Mouse (Mus musculus): Measurements from ENCODE around the gene Lima1.
"Not testable (repeated sequence)": the region's sequence is repeated elsewhere in the genome, so short reads cannot be mapped to it uniquely, and the experiment has no call there.

Lima1 gene

GRCm38 (mm10) chr15:99803186-99803644, 72.0 kb downstream of the Lima1 start:
- no peak for DNase-seq (ENCODE audit: low spot score in 2 of 2)

DNA sequence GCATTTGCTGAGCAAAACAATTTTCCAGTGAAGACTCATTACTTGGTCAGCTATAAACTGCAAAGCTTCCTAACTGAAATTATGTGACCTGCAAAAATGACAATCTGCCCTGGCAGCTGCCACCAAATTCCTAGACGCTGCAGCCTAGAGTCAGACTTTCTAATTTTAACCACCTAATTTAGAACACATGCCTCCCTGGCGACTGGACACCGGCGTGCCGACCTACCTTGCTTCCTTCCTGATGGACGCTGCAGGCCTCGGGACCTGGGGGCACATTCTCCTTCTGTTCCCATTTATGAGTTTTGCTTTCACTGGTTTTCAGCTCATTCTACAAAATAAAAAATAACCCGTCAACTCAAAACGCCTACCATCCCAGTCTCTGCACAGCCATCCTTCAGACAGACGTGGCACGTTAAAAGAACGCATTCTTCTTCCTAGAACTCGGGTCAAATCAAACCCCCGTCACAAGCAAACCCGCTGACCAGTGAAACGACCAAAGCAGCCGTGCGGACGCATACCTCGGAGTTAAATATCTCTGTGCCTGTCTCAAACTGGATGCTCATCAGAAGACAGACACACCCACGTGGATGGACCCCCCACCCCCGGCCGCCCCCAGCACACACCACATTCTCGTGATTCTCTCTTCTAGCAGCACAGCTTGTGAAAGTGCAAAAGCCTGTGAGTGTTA, 73.2 kb downstream of the Lima1 start:
- no peak for DNase-seq (ENCODE audit: low spot score in 2 of 2)

GRCm38 (mm10) chr15:99799706-99800105, 75.5 kb downstream of the Lima1 start:
- DNase-seq (ENCODE audit: low spot score in 2 of 2) = no peak

DNA sequence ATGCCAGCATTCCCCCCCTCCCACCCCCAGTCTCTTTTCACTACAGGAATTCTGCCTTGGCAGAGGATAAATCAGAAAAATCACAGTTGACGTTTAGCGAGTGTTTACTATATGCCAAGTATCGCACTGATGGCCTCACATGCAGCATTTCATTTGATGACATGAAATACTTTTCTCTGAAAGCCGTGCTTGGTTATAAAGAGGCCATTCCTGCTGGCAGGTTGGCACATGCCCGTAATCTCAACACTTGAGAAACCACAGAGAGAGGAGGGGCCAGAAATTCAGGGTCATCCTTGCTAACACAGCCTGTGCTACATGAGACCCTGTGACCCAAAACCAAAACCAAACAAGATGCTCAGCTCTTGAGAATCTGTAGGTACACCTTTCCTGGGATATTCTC, 77.4 kb downstream of the Lima1 start:
- no peak for DNase-seq (ENCODE audit: low spot score in 2 of 2)

- DNase-seq (ENCODE audit: low spot score in 2 of 2) = no peak
Observed at GRCm38 (mm10) chr15:99796735-99797134, 78.5 kb downstream of the Lima1 start.

GRCm38 (mm10) chr15:99796066-99796465, 79.2 kb downstream of the Lima1 start:
- DNase-seq (ENCODE audit: low spot score in 2 of 2) = no peak

GRCm38 (mm10) chr15:99792221-99792815, 82.9 kb downstream of the Lima1 start:
- no peak for DNase-seq (ENCODE audit: low spot score in 2 of 2)

GRCm38 (mm10) chr15:99791003-99791402, 84.3 kb downstream of the Lima1 start:
- no peak for DNase-seq (ENCODE audit: low spot score in 2 of 2)

DNA sequence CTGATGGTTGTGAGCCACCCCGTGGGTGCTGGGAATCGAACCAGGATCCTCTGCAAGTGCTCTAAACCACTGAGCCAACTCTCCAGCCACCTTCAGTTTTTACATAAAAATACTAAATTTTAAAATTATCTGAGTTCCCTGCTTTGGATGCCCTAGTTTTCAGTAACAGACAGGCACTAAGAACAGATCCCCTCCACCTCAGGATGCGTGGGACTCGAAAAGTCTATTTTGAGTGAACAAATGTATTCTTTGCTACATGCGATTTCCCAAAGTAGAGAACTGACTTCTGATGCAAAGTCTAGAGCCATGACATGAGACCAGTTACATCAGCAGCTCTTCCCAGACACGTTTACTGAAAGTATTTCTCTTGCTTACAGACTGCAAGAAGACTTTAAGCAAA, 84.8 kb downstream of the Lima1 start:
- DNase-seq (ENCODE audit: low spot score in 2 of 2) = peak; percentile 55 to 58

DNA sequence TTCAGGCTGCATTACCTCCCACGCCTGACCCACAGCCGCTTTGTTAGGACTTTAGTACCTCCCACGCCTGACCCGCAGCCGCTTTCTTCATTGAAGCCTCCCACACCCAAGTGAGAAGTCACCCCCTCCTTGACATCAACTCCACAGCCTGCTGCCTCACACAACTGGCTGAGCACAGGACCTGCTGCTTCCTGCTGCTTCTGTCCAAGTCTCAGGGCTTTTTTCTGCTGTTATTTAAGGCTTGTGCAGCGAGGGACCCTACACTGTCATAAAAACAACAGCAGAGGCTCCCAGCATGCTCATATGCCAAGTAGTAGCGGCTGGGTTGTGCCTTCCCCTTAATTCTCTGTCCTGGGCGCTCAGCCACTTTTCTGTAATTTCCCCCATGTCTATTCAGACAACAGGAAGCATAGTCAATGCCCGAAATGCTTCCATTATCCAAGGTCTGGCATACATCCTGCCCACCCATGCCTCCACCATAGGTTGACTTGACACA, 87.6 kb downstream of the Lima1 start:
- DNase-seq (ENCODE audit: low spot score in 2 of 2) = no peak

GRCm38 (mm10) chr15:99778677-99779335, 96.5 kb downstream of the Lima1 start:
- no peak for DNase-seq (ENCODE audit: low spot score in 2 of 2)

- DNase-seq (ENCODE audit: low spot score in 2 of 2) = peak in 1 of 2 experiments; percentile 53
Observed at GRCm38 (mm10) chr15:99778148-99778547, 97.1 kb downstream of the Lima1 start.

DNA sequence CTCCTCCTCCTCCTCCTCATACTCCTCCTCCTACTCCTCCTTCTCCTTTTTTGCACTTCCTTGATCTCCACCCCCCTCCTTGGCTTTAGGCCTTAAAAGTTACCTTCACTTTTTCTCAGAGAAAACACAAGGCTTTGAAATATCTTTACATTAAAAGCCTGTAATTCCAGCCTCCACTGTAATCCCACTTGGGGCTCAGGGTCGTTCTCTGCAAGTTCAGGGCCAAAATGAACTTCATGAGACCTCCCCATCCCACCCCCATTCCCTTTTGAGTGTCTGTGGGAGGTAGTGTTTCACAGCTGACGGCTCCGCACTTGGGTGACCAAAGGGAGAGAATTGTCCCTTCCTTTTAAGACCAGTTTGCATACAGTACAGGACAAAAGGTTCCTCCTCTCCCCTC, 102.3 kb downstream of the Lima1 start:
- DNase-seq (ENCODE audit: low spot score in 2 of 2) = no peak

GRCm38 (mm10) chr15:99772881-99772924, 102.6 kb downstream of the Lima1 start, which contains the start of gene Cers5:
Gene Cers5, minus strand, starts transcription at chr15:99772885.
- not testable (repeated sequence) for DNase-seq (ENCODE audit: low spot score in 2 of 2)

- peak; percentile 55 to 83 for DNase-seq (ENCODE audit: low spot score in 2 of 2)
Observed at GRCm38 (mm10) chr15:99772277-99772880, 102.9 kb downstream of the Lima1 start.

DNA sequence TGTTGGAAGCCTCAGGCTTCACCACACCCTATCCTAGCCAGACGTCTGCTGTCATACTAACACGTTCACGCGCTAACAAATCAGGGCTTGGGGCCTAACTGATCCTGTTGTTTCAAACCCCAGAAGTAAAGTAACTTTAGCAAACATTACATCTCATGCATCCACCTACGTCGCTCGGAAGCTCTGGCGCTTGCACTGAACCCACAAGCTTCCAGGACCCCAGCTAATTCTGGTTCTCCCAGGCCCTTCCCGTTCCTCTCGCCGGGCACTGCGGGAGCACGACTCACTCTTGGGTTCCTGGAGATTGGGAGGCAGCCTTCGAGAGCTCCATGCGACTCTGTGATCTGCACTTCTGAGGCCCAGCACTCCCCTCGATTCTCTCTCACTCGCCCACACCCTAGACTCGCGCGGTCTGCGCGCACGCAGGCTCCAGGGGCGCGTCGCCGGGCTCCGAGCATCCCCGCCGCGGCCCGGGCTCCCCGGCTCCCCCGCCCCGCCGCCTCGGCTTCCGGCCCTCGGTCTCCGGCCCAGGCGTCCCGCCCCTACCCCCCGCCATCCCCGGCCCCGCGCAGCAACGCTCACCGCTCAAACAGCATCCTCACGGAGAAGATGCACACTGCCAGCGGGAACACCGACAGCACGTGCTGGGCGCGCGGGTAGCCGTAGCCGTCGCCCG, 103.5 kb downstream of the Lima1 start:
- DNase-seq (ENCODE audit: low spot score in 2 of 2) = peak in 1 of 2 experiments; percentile 38

GRCm38 (mm10) chr15:99771004-99771500, 104.2 kb downstream of the Lima1 start:
- DNase-seq (ENCODE audit: low spot score in 2 of 2) = no peak

DNA sequence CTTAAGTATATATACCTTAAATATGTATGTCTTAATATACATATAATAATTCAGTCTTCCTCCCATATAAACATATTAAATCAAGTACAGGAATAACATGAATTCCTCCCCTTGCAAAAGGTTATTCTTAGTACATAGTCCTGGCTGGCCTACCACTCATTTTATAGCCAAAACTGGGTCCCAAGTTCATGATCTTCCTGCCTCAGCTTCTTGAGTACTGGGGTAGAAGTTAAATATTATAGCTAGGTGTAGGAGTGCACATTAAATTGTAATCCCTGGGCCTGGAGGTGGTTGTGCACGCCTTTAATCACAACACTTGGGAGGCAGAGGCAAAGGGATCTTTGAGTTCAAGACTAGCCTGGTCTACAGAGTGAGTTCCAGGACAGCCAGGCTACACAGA, 106.5 kb downstream of the Lima1 start:
- DNase-seq (ENCODE audit: low spot score in 2 of 2) = no peak

DNA sequence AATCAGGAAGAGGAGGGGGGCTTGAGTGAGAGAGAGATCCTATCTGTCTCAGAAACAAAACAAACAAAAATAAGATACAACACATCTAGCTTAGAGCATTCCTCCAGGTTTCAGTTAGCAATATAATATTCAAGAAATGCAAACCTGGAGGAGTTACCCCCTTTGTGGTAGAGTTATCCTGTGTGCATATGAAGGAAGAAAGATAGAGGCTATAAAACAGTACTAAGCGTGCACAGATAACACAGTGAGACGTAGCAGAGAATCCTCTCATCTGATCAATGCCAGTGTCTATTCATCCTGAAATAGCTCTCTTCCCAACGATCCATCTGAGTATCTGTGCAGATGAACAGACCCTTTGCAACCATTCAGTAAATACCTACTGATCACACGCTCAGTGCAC, 107.8 kb downstream of the Lima1 start:
- no peak for DNase-seq (ENCODE audit: low spot score in 2 of 2)

DNA sequence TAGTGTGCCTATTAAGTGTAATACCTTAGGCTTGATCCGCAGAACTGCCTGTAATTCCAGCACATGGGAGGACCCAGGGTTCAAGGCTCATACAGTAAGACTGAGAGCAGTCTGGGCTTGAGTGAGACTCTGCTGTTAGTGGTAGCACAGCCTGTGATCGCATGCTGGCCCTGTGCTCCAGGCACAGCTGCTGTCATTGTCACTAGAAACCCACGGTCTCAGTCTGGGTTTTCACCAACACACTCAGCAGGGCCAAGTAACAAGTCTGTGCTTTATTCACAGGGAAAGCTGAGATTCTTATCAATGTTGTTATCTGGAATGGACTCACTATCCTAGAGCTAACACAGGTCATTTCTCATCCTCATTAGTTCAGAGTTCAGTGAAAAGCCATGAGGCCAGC, 121.1 kb downstream of the Lima1 start:
- DNase-seq (ENCODE audit: low spot score in 2 of 2) = no peak

DNA sequence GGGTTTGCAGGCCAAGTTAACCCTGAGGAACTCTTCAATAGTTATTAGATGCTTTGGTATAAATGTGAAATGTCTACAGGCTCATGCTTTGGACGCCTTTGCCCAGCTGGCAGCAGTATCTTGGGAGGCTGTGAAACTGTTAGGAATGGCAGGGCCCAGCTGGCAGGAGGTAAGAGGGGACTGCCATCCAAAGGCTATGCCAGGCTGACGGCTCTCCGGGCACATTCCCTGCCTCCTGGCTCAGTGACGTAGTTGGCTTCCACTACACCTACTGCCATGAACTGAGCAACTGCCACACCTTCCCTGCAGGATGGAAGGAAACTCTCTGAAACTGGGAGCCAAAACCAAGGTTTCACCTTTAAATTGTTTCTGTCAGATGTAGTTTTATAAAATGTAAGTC, 135.0 kb downstream of the Lima1 start:
- DNase-seq (ENCODE audit: low spot score in 2 of 2) = no peak

DNA sequence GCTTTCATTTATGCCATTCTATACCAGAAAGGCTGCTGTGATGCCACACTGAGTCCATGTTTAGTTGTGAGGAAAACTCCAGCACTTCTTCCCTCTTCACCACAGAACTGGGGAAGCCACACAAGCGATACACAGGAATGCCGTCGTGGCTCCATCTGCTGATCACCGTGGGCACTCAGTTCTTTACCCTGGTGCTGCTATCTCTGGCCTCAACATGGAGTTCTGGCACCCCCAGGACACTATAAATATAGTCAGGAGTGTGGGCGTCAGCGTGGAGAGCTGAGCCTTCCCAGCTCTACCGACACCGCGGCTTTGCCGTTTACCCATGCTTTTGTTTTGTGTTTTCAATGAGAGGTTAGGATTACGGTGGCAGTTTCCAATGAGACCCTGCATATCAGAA, 138.6 kb downstream of the Lima1 start:
- no peak for DNase-seq (ENCODE audit: low spot score in 2 of 2)

All from left cerebral cortex, adult 9 months (tissue).